ENCODE assay signal across 34 mouse cellular contexts in the genomic region with DNA sequence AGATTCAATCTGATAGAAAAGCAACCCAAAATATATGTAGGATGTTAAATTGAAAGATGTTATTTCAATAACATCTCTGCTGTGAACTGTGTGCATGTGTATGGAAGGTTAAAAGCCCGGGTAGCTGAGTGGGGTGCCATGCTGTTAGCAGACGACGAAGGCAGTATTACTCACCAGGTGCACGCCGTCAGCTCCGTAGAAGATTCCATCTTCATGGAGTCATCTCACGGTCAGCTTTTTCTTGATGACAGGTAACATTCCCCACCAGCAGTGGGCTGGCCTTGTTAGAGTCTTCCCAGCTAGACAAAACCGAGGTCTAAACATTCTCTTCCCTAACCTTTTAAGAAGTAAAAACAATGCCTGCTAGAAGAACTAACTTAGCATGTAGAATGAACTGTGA.
"Had no signal": no experiment of that assay in that cellular context is flagged by ENCODE, and none has a peak within 500 bp of the region (broad histone marks: within the 10 kb centered on the region; RNA-seq: fewer than 3 reads in every experiment).

No protein-coding gene starts in this region.

- ATAC-seq: hindbrain, embryonic 16.5 days; hindbrain, postnatal 0 days; inflammation-experienced regulatory T-cells, adult 6 months; intestine, embryonic 15.5 days; intestine, embryonic 16.5 days; intestine, postnatal 0 days had no signal

- H3K27ac ChIP-seq: heart, embryonic 10.5 days; heart, embryonic 13.5 days; heart, embryonic 15.5 days; hindbrain, embryonic 10.5 days; hindbrain, embryonic 12.5 days; hindbrain, embryonic 13.5 days; hindbrain, embryonic 14.5 days; hindbrain, embryonic 15.5 days; hindbrain, postnatal 0 days; intestine, embryonic 15.5 days; kidney, embryonic 15.5 days; kidney, postnatal 0 days; layer of hippocampus, adult 2 months had no signal

- H3K27me3 ChIP-seq: heart, embryonic 13.5 days; heart, embryonic 15.5 days; hindbrain, embryonic 12.5 days; hindbrain, embryonic 13.5 days; hindbrain, embryonic 15.5 days; intestine, embryonic 15.5 days; kidney, embryonic 15.5 days had no signal

- H3K4me3 ChIP-seq: heart, embryonic 10.5 days; heart, embryonic 13.5 days; heart, embryonic 15.5 days; hindbrain, embryonic 10.5 days; hindbrain, embryonic 12.5 days; hindbrain, embryonic 13.5 days; hindbrain, embryonic 15.5 days; intestine, embryonic 15.5 days; kidney, embryonic 15.5 days; layer of hippocampus, adult 2 months had no signal

- H3K4me1 ChIP-seq: heart, embryonic 15.5 days; hindbrain, embryonic 10.5 days; hindbrain, embryonic 12.5 days; hindbrain, embryonic 13.5 days; hindbrain, embryonic 15.5 days; intestine, embryonic 15.5 days; kidney, embryonic 15.5 days had no signal

- H3K9me3 ChIP-seq: heart, embryonic 10.5 days; heart, embryonic 13.5 days; heart, embryonic 15.5 days; hindbrain, embryonic 10.5 days; hindbrain, embryonic 12.5 days; hindbrain, embryonic 13.5 days; hindbrain, embryonic 15.5 days; intestine, embryonic 15.5 days; kidney, embryonic 15.5 days had no signal

- H3K4me2 ChIP-seq: heart, embryonic 11.5 days; heart, embryonic 13.5 days; heart, embryonic 15.5 days; hindbrain, embryonic 12.5 days; hindbrain, embryonic 13.5 days; hindbrain, embryonic 14.5 days; hindbrain, embryonic 15.5 days; intestine, embryonic 15.5 days; kidney, embryonic 15.5 days had no signal

- DNase-seq: heart, postnatal 10 days; heart, postnatal 14 days; heart, postnatal 36 days; heart, postnatal 4 days; kidney, adult 11 months; kidney, adult 18-20 months; kidney, adult 2 months; kidney, adult 8-10 months; kidney, adult 9 months; kidney, postnatal 10 days; kidney, postnatal 14 days; kidney, postnatal 25 days; kidney, postnatal 36 days; kidney, postnatal 4 days; layer of hippocampus, adult 9-11 months; layer of hippocampus, postnatal 36 days had no signal

- H3K9ac ChIP-seq: heart, embryonic 13.5 days; heart, embryonic 15.5 days; hindbrain, embryonic 12.5 days; hindbrain, embryonic 13.5 days; hindbrain, embryonic 14.5 days; hindbrain, embryonic 15.5 days; intestine, embryonic 15.5 days; kidney, embryonic 15.5 days had no signal
